Mouse (Mus musculus): ENCODE results near the gene Ffar3.

DNA sequence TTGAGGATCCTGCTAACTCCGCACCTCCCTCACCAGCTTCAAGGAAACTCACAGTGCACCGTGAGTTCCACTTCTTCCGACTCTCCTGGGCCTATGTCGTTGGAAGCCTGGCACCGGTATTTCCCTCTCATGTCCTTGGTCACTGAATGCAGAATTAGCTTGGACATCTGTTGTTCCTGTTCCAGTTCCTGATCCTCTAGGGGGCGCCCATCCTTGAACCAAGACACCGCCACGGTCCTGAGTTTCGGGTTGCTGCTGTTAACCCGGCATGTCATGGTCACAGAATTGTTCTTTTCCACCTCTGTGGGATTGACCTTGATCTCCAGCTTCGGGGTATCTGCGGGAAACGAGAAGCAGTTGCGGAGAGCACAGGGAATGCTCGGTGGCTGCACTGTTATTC, 17.1 kb upstream of the Ffar3 start:
- peak; percentile 79 for TF ChIP-seq CTCF (conservative IDR thresholded peaks at IDR 0.05; ENCODE audit: insufficient read depth, insufficient read length, low read depth, low read length)
- no peak for TF ChIP-seq POLR2A (IDR thresholded peaks at IDR 0.05; ENCODE audit: low read depth, low read length)

Data from kidney, adult 2 months (tissue).